Mouse (Mus musculus): Measurements from ENCODE around the gene Tpbgl.

Tpbgl gene

DNA sequence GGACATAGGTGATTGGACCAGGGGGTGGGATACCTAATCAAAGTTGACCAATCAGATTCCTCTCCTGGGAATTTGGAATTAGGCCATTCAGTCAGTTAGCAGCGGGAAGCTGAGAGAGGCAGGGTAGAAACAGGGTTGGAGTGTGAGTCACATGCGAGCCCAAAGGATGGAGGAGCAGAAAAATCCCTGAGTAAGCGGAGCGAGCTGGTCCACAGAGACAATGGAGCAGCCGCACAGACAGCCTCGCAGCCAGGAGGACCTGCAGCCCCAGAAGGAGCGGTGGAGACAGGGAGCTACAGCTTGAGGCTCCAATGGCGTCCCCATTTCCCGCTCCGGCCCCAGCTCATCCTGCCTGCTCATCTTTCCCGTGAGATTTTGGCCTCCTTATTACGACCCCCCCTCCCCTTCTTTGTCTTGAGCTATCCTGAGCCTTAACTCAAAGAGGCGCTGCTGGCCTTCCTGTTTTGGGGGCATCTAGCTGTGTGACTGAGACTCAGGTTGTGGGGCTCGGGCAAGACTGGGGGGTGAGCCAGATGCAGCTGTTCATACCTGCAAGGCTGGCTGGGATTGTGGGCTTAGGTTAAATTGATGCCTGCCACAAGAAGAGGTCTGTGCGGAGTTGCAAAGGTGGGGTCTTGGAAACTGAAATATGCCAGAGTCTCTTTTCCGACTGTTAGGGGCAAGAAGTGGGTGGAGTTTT is 47.3 kb downstream of the Tpbgl start:
- peak; percentile 15 to 23 for DNase-seq

DNA sequence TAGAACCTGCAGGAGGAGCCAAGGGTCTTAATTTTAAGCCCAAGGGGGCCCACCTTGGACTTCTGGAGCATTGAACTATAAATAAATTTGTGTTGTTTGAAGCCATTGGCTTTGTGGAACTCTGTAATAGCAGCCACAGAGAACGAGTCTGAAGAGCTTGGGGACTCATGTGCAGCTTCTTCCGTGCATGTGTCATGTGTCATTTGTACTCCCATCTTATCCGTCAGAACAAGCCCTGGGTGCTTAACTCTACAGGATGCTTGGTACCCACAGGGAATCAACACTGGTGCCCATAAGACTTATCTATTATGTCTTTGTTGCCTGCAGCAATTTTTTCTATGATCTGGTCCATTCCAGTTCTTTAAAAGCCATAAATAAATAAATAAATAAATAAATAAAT is 48.7 kb downstream of the Tpbgl start:
- DNase-seq = no peak
